Mouse (Mus musculus) spleen, embryonic (tissue): ENCODE measurements around the gene Nxpe3.

ENCODE experiments used
- CTCF ChIA-PET: fragments of 350-600 bp; sonication (Branson Sonifier 250); formaldehyde crosslinking; loops from one replicate; lab custom pipeline; 2022; lab: Charles Lee

Gene Nxpe3

GRCm38 (mm10) chr16:55815466-55815865 lies 79.6 kb downstream of the Nxpe3 start:
- CTCF ChIA-PET = interaction anchor here (0.6 kb wide), 1 partner anchor 18 kb away, joined by 3 read pairs; no protein-coding TSS in a partner anchor

- CTCF ChIA-PET = interaction anchor here (0.6 kb wide), 1 partner anchor 17 kb away, joined by 3 read pairs; no protein-coding TSS in a partner anchor
These were observed 80.4 kb downstream of the Nxpe3 start for GRCm38 (mm10) chr16:55814686-55815085.

- CTCF ChIA-PET = no interaction called here
These were observed 81.2 kb downstream of the Nxpe3 start for GRCm38 (mm10) chr16:55813916-55814315.

GRCm38 (mm10) chr16:55811792-55812191 lies 83.3 kb downstream of the Nxpe3 start:
- CTCF ChIA-PET = interaction anchor here (1.1 kb wide), 1 partner anchor 9 kb away, joined by 3 read pairs; no protein-coding TSS in a partner anchor

- CTCF ChIA-PET = interaction anchor here (0.5 to 0.6 kb wide), 2 partner anchors 17 to 23 kb away, joined by 6 to 9 read pairs; no protein-coding TSS in a partner anchor
These were observed 85.1 kb downstream of the Nxpe3 start for GRCm38 (mm10) chr16:55809779-55810514.

- CTCF ChIA-PET = interaction anchor here (0.5 to 0.6 kb wide), 2 partner anchors 18 to 23 kb away, joined by 6 to 9 read pairs; no protein-coding TSS in a partner anchor
These were observed 85.7 kb downstream of the Nxpe3 start for GRCm38 (mm10) chr16:55809345-55809744.

- CTCF ChIA-PET = no interaction called here
These were observed 87.6 kb downstream of the Nxpe3 start for GRCm38 (mm10) chr16:55807505-55807932.

- CTCF ChIA-PET = interaction anchor here (0.7 kb wide), 1 partner anchor 31 kb away, joined by 3 read pairs; no protein-coding TSS in a partner anchor
These were observed 90.3 kb downstream of the Nxpe3 start for GRCm38 (mm10) chr16:55804799-55805198.

- CTCF ChIA-PET = no interaction called here
These were observed 93.5 kb downstream of the Nxpe3 start for GRCm38 (mm10) chr16:55801629-55802028.

GRCm38 (mm10) chr16:55798845-55799244 lies 96.2 kb downstream of the Nxpe3 start:
- CTCF ChIA-PET = no interaction called here

- CTCF ChIA-PET = no interaction called here
These were observed 104.8 kb downstream of the Nxpe3 start for GRCm38 (mm10) chr16:55790326-55790725.
